Mouse (Mus musculus): ENCODE results near the gene Wrb.

The Wrb gene

GRCm38 (mm10) chr16:96158511-96159080 is 13.4 kb downstream of the Wrb start:
- DNase-seq (ENCODE audit: low spot score), result no peak

DNA sequence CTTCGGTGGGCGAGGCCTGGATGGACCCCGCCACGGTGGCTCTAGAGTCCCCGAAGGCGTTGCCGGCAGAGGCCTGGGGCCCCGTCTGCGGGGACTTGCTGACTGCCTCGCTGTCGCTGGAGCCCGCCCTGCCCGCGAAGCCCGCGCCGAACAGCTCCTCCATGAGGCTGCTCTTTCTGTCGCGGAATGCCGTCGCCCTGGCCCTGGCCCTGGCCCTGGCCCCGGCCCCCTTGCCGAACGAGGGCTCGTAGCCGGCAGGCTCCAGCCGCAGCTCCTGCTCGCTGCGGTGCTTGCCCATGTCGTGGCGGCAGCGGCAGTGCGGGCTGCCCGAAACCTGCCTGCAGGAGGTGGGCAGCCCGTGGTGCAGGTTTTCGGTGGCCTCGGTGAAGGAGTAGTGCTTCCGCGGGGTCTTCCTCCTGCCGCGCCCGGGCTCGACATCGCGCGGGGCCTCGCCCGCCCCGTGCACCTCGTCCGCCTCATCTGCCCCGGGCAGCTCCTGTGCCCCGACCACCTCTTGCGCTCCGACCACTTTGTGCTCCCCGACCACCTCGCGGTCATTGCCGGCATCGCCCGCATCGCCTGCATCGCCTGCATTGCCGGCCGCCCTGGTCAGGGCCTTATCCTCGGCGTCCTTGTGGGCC is 14.0 kb downstream of the Wrb start:
- peak; percentile 40 for DNase-seq (ENCODE audit: low spot score)

DNA sequence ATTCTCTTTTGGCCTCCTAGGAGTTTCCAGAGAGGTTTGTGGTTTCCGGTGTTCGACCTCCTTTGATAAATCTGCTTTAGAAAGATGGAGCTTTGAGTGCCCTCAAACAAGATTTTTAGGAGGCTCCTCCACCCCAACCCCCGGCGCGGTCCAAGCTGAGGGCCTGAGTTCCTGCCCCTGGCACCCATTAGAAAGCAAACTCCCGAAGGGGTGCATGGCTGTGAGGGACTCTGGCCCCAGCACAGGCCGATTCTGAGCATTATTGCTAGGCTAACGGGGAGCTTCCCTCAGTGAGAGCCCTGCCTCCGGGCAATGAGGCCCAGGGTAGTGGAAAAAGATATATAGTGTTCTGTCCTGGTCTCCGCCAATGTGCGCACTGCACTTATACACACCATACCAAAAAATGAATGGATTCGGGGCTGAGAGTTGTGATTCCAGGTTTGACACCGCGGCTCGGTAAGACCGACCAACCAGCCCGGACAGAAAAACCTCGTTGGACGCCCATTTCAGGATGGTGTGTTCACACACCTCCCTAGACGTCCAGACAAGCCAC is 14.7 kb downstream of the Wrb start:
- DNase-seq (ENCODE audit: low spot score), result no peak

DNA sequence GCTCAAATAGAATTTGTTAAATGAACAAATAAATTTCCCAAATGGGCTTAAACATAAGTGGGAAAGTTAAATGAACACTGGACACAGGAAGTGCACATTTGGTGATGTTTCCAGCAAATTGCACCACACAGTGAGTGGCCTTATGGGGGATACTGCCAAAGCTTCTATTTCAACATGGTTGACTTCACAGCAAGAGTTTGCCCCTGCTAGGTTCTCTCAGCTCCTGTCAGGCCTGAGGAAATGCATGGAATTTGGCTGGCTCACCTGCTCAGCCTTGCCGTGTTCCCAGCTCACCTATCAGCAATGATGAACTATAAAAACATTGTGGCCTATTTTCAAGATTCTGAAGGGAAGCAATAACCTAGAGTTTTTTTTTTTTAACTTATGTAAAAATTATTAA is 15.7 kb downstream of the Wrb start:
- DNase-seq (ENCODE audit: low spot score), result no peak

DNA sequence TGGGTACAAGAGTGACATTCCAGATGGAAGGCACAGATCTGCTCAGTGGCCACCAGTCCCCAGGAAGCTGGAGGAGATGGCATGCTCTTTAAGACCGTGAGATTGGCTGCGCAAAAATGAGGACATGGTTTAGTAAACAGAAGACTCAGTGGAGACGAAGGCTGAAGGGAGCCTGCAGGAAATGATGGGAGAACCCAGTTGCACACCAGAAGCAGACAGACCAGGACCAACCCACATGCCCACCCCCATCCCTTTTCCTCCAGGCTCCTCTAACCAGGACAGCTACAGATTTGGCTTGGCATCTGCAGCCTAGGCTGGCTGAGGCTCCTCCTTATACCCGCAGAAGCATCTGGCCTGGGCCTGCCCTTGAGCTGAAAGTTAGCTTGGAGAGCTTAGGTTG is 16.1 kb downstream of the Wrb start:
- DNase-seq (ENCODE audit: low spot score), result no peak

DNA sequence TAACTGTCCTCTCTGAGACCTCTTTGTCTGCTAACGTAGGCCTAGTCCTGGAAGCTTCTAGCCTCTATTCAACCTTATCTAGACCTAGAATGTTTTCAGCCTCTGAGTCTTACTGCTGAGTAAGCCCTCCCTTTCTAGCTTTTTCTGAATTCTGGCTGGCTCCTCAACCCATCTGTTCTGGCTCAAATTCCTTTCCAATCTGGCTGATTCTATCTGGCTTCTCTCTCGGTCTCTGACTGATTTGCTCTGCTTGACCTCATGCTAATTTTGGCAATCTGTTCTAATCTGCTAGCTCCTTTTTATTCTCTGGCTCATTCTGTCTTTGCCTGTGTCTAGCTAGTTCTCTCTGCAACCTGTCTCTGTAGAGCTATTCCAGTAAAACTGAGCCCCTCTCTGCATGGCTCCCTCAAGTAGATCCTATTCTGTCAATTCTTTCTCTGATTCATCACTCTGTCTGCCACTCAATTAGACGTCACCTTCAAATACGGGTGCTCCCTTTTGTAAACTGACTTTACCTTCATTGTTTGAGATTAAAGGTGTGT is 20.6 kb downstream of the Wrb start:
- no peak for DNase-seq (ENCODE audit: low spot score)

DNA sequence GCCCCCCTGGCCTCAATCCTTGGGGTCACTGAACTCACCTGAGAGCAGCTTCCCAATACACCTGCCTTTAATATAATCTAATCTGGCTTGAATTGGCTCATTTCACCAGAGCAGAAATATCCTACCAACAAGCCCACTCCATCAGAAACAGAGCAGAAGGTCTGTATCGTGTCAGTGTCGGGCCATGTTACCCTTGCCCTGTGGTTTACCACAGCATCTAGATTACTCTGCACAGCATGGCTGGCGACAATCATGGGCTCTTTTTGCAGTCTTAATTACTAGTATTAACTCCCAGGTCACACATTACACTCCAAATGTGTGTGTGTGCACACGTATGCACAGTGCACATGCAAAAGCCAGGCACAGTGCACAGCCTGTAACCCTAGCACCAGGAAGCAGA is 23.6 kb downstream of the Wrb start:
- DNase-seq (ENCODE audit: low spot score), result no peak

DNA sequence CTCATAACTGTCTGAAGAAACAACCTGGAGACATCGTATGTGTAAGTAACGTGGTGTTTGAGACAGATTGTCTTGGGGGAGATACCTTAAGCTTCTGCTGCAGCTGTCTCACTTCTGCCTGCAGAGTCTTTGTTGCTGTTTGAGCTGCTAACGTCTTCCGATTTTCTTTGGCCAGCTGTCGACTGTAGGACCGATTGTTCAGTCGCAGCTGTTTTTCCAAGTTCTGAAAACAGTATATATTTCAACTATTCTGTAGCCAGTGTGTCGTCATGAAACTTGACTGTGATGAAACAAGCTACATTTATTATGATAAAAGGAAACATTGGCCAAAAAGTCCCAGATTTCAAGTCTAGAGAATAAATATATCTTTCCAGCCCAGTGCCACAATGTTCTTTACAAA is 28.4 kb downstream of the Wrb start:
- no peak for DNase-seq (ENCODE audit: low spot score)

DNA sequence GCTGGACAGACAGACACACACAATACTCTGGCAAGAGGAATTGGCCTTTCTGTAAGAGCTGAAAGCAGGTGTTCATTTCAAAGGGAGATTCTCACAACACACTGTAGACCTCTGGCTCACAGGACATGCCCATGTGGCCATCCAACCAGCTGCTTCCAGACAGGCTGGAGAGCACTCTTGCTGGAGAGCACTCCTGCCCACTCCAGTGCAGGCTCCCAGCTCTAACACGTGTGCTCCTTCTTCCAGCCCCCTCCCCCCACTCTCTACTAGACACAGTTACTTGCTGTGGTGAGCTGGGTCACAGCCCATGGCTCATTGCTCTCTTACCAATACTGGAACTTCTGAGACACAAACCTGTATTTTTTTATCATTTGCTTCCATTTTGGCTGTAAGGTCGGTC is 30.2 kb downstream of the Wrb start:
- DNase-seq (ENCODE audit: low spot score), result no peak

DNA sequence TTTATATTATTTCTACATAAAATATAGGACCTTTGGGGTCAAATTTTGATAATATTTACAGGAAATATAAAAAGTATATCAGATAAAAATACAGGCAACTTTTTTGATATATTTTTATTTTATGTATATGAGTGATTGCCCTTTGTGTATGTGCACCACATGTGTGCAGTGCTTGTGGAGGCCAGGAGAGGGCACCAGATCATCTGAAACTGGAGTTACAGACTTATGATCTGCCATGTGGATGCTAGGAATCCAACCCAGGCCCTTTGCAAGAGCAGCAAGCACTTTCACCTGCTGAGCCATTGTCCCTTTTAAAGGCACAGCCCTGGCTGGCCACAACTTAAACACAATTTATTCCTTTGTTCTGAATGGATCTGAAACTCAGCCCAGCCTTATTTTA is 33.9 kb downstream of the Wrb start:
- no peak for DNase-seq (ENCODE audit: low spot score)

- DNase-seq (ENCODE audit: low spot score), result no peak
These were observed 42.4 kb downstream of the Wrb start for GRCm38 (mm10) chr16:96187619-96188018.

- peak; percentile 91 for DNase-seq (ENCODE audit: low spot score)
These were observed 46.6 kb downstream of the Wrb start, which contains the start of gene Lca5l for GRCm38 (mm10) chr16:96191531-96192506. Gene Lca5l, minus strand, starts transcription at chr16:96192271.

- DNase-seq (ENCODE audit: low spot score), result no peak
These were observed 54.9 kb downstream of the Wrb start, which contains the start of gene Sh3bgr for GRCm38 (mm10) chr16:96199913-96200701. Gene Sh3bgr, plus strand, starts transcription at chr16:96200450.

DNA sequence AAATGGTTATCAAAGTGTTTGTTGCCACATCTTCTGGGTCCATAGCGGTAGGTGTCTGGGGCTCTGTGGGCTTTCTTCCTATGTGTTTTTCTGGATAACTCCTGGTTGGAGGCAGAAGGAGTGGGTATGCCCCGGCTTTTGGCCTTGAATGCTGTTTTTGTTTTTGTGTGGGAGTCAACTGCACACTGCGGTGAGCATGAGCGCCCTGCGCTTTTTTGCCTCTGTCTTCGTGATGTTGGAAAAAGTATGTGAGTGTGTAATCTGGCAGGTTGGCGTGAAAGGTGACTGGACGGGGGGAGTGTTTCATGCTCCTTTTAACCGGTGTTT is 55.5 kb downstream of the Wrb start:
- no peak for DNase-seq (ENCODE audit: low spot score)

- DNase-seq (ENCODE audit: low spot score), result no peak
These were observed 56.5 kb downstream of the Wrb start for GRCm38 (mm10) chr16:96201485-96202232.

All from T-cell, adult 2 months (primary cell).